In the genomic region with DNA sequence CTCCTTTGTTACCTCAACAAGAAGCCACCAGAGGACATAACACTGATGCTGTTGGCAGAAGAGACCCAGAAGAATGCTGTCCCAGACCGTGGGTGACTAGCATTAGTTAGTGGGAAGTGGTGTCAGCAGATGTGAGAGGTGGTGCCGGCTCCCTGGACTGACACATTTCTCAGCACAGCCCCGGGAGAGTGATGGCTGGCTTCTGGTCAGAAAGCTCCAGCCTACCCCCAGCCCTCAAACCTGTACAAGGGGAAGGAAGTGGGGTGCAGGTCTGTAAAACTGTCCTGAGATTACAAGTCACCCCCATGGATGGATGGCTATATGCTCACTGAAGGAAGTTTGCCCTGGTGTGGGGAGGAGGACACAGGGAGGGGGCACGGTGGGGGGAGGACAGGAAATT, we compare ENCODE assay signal across 15 mouse cellular contexts.
DNase-seq lines count a peak whose midpoint lies in the region; ATAC-seq lines count a peak whose summit lies in the region.
"Had no signal": no experiment of that assay in that cellular context is flagged by ENCODE, and none has a peak within 500 bp of the region (broad histone marks: within the 10 kb centered on the region; RNA-seq: fewer than 3 reads in every experiment).

No protein-coding gene starts in this region.

- peaks cover 24% of the 10 kb centered on the region for H3K4me1 ChIP-seq in heart, embryonic 10.5 days
- no peaks in the 10 kb centered on the region for H3K4me1 ChIP-seq in lung, embryonic 16.5 days (replicated peaks; ENCODE audit: control insufficient read depth, insufficient read depth, low read length)

- no peaks in the 10 kb centered on the region for H3K36me3 ChIP-seq in heart, embryonic 10.5 days
- H3K36me3 ChIP-seq in lung, embryonic 16.5 days (ENCODE audit: control insufficient read depth, insufficient read depth, low read length): no peaks in the 10 kb centered on the region

- H3K9ac ChIP-seq in lung, embryonic 16.5 days (ENCODE audit: low read length): no peak overlapping the region

- peak; percentile 8; the same call in 1 of the 2 replicates for ATAC-seq in lung, embryonic 16.5 days (ENCODE audit: low read depth)
- ATAC-seq in hematopoietic stem cell, adult 5-6 weeks (replicated peaks in 1 of 2; ENCODE audit: insufficient read depth in 1 of 2, low FRiP score in 2 of 2, low TSS enrichment in 1 of 2, low read depth in 1 of 2, poor library complexity in 2 of 2, severe bottlenecking in 2 of 2): peak; percentile 54
- ATAC-seq: intestine, postnatal 0 days; Patski had no signal

- peak overlapping the region; percentile 40; the same call in 1 of the 2 replicates for H3K4me2 ChIP-seq in lung, embryonic 16.5 days (ENCODE audit: low read depth, low read length)
- H3K4me2 ChIP-seq: midbrain, embryonic 11.5 days had no signal

- peaks cover 8% of the 10 kb centered on the region for H3K27me3 ChIP-seq in heart, embryonic 10.5 days (ENCODE audit: insufficient read depth, poor library complexity, severe bottlenecking)
- no peaks in the 10 kb centered on the region for H3K27me3 ChIP-seq in lung, embryonic 16.5 days (ENCODE audit: control insufficient read depth, insufficient read depth, low read depth, low read length)
- H3K27me3 ChIP-seq: Patski had no signal

- H3K4me3 ChIP-seq in heart, embryonic 10.5 days: no peak overlapping the region
- no peak overlapping the region for H3K4me3 ChIP-seq in lung, embryonic 16.5 days (ENCODE audit: low read length)

- DNase-seq in heart, embryonic 10.5 days (ENCODE audit: low spot score): no peak
- DNase-seq in heart, postnatal 4 days: no peak
- no peak for DNase-seq in lung, adult 18-20 months
- DNase-seq in urinary bladder, postnatal 14 days (ENCODE audit: low spot score): no peak
- DNase-seq in urinary bladder, postnatal 25 days (ENCODE audit: low spot score): no peak
- no peak for DNase-seq in left cerebral cortex, adult 8-10 months (ENCODE audit: low spot score in 2 of 2)
- DNase-seq: cerebellum, adult 8-10 months; gastrocnemius, postnatal 36 days; liver had no signal

- H3K9me3 ChIP-seq in heart, embryonic 10.5 days: no peaks in the 10 kb centered on the region
- no peaks in the 10 kb centered on the region for H3K9me3 ChIP-seq in lung, embryonic 16.5 days (ENCODE audit: control insufficient read depth, low read length)

- peak overlapping the region; percentile 62 for H3K27ac ChIP-seq in heart, embryonic 10.5 days
- peak overlapping the region; percentile 29; the same call in 1 of the 2 replicates for H3K27ac ChIP-seq in lung, embryonic 16.5 days (ENCODE audit: low read length)
- H3K27ac ChIP-seq: kidney, postnatal 0 days had no signal

- WGBS in heart, embryonic 10.5 days: 37% methylated on average over 4 of the region's 4 CpGs
- 31% methylated on average over 4 of the region's 4 CpGs for WGBS in lung, embryonic 16.5 days
